Mouse (Mus musculus): ENCODE results near the gene Jmy. TPM values are rescaled to one million over a fixed set of nuclear protein-coding genes. Genes with fewer than 3 reads are reported as not detected.

The Jmy gene
- total and polyA plus RNA-seq, 2 experiments from 2014 or later, result 6.4 to 32.6 TPM

- H3K27me3 ChIP-seq (ENCODE audit: control insufficient read depth, insufficient read depth, low read length), result no peaks in the 10 kb centered on the region
- no peaks in the 10 kb centered on the region for H3K4me1 ChIP-seq (ENCODE audit: control insufficient read depth, insufficient read depth)
These were observed 76.4 kb downstream of the Jmy start for GRCm38 (mm10) chr13:93423224-93423623.

GRCm38 (mm10) chr13:93419779-93420178 is 79.8 kb downstream of the Jmy start:
- ATAC-seq (ENCODE audit: insufficient read depth, low read depth), result no peak

More at GRCm38 (mm10) chr13:93423224-93423623, 76.4 kb downstream of the Jmy start:
- no peak for DNase-seq (ENCODE audit: low spot score)
- no peak overlapping the region for H3K9ac ChIP-seq (replicated peaks; ENCODE audit: low read depth, low read length)
- 89% methylated on average over 2 of the region's 2 CpGs for WGBS
- H3K9me3 ChIP-seq (replicated peaks; ENCODE audit: control insufficient read depth, low read length), result no peaks in the 10 kb centered on the region
- H3K36me3 ChIP-seq (replicated peaks; ENCODE audit: control insufficient read depth, insufficient read depth, low read length), result no peaks in the 10 kb centered on the region
- H3K4me2 ChIP-seq (ENCODE audit: low read depth, low read length), result no peak overlapping the region
- ATAC-seq (ENCODE audit: insufficient read depth, low read depth), result no peak
- no peak overlapping the region for H3K27ac ChIP-seq (ENCODE audit: low read depth)
- TF ChIP-seq CTCF (IDR thresholded peaks at IDR 0.05; ENCODE audit: low read depth) (no peak), EP300 (IDR thresholded peaks at IDR 0.05; ENCODE audit: low read depth) (no peak)
- no peak overlapping the region for H3K4me3 ChIP-seq (ENCODE audit: low read depth, low read length)

GRCm38 (mm10) chr13:93418292-93418691 is 81.3 kb downstream of the Jmy start:
- H3K4me3 ChIP-seq (ENCODE audit: low read depth, low read length), result no peak overlapping the region

More at GRCm38 (mm10) chr13:93419779-93420178, 79.8 kb downstream of the Jmy start:
- no peaks in the 10 kb centered on the region for H3K36me3 ChIP-seq (replicated peaks; ENCODE audit: control insufficient read depth, insufficient read depth, low read length)
- 79% methylated on average over 2 of the region's 2 CpGs for WGBS
- no peaks in the 10 kb centered on the region for H3K4me1 ChIP-seq (ENCODE audit: control insufficient read depth, insufficient read depth)
- no peak overlapping the region for H3K9ac ChIP-seq (replicated peaks; ENCODE audit: low read depth, low read length)
- no peak for DNase-seq (ENCODE audit: low spot score)
- no peak overlapping the region for H3K4me3 ChIP-seq (ENCODE audit: low read depth, low read length)
- H3K9me3 ChIP-seq (replicated peaks; ENCODE audit: control insufficient read depth, low read length), result no peaks in the 10 kb centered on the region
- no peaks in the 10 kb centered on the region for H3K27me3 ChIP-seq (ENCODE audit: control insufficient read depth, insufficient read depth, low read length)
- no peak overlapping the region for H3K27ac ChIP-seq (ENCODE audit: low read depth)
- no peak for TF ChIP-seq CTCF (IDR thresholded peaks at IDR 0.05; ENCODE audit: low read depth)
- TF ChIP-seq EP300 (IDR thresholded peaks at IDR 0.05; ENCODE audit: low read depth), result no peak
- H3K4me2 ChIP-seq (ENCODE audit: low read depth, low read length), result no peak overlapping the region

DNA sequence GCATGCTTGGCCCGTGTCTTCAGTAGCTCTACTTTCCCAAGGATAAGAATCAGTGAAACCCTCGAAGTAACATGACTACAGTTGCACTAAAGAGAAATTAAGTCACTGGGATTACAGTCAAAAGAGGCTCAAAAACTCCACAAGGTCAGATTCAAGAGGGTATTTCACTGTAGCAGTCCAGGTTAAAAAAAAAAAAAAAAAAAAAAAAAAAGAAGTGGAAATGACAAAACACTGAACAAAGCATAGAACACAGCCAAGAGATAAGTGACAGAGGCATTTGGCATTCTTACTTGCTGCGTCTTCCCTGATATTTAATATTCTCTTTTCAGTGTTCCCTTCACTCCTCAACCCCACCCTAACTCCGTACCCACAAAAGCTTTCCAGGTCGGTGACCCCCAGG is 84.6 kb downstream of the Jmy start:
- TF ChIP-seq EP300 (IDR thresholded peaks at IDR 0.05; ENCODE audit: low read depth), result no peak
- TF ChIP-seq CTCF (IDR thresholded peaks at IDR 0.05; ENCODE audit: low read depth), result no peak
- no peak for ATAC-seq (ENCODE audit: insufficient read depth, low read depth)
- Histone ChIP-seq H3K27ac (ENCODE audit: low read depth) (no peak overlapping the region), H3K9me3 (replicated peaks; ENCODE audit: control insufficient read depth, low read length) (no peaks in the 10 kb centered on the region), H3K9ac (replicated peaks; ENCODE audit: low read depth, low read length) (no peak overlapping the region), H3K4me1 (ENCODE audit: control insufficient read depth, insufficient read depth) (no peaks in the 10 kb centered on the region), H3K27me3 (ENCODE audit: control insufficient read depth, insufficient read depth, low read length) (no peaks in the 10 kb centered on the region), H3K4me2 (ENCODE audit: low read depth, low read length) (no peak overlapping the region), H3K36me3 (replicated peaks; ENCODE audit: control insufficient read depth, insufficient read depth, low read length) (no peaks in the 10 kb centered on the region), H3K4me3 (ENCODE audit: low read depth, low read length) (no peak overlapping the region)
- DNase-seq (ENCODE audit: low spot score), result no peak
- 77% methylated on average over 5 of the region's 5 CpGs for WGBS

More at GRCm38 (mm10) chr13:93418292-93418691, 81.3 kb downstream of the Jmy start:
- DNase-seq (ENCODE audit: low spot score), result peak; percentile 22
- WGBS, result 74% methylated on average over 2 of the region's 2 CpGs
- H3K4me1 ChIP-seq (ENCODE audit: control insufficient read depth, insufficient read depth), result no peaks in the 10 kb centered on the region
- H3K36me3 ChIP-seq (replicated peaks; ENCODE audit: control insufficient read depth, insufficient read depth, low read length), result no peaks in the 10 kb centered on the region
- TF ChIP-seq EP300 (IDR thresholded peaks at IDR 0.05; ENCODE audit: low read depth), result no peak
- no peak for TF ChIP-seq CTCF (IDR thresholded peaks at IDR 0.05; ENCODE audit: low read depth)
- no peaks in the 10 kb centered on the region for H3K27me3 ChIP-seq (ENCODE audit: control insufficient read depth, insufficient read depth, low read length)
- H3K27ac ChIP-seq (ENCODE audit: low read depth), result no peak overlapping the region
- H3K9me3 ChIP-seq (replicated peaks; ENCODE audit: control insufficient read depth, low read length), result no peaks in the 10 kb centered on the region
- H3K9ac ChIP-seq (replicated peaks; ENCODE audit: low read depth, low read length), result no peak overlapping the region
- ATAC-seq (ENCODE audit: insufficient read depth, low read depth), result no peak
- no peak overlapping the region for H3K4me2 ChIP-seq (ENCODE audit: low read depth, low read length)

DNA sequence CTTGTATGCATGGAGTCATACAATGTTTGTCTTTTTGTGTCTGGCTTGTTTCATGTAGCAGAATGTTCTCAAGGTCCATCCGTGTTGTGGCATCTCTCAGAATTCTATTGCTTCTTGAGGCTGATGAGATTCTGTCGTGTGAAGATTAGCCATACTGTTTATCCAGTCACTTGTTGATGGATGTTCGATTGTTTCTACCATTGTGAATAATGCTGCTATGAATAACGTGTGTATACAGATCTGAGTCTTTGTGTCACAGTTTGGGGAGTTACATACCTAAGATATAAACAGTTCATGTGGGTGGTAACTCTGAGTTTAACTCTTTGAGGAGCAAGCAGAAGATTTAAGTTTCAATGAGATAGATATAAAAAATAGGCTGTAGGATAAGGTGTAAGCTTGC is 89.3 kb downstream of the Jmy start:
- Histone ChIP-seq H3K4me3 (ENCODE audit: low read depth, low read length) (no peak overlapping the region), H3K27me3 (ENCODE audit: control insufficient read depth, insufficient read depth, low read length) (no peaks in the 10 kb centered on the region), H3K4me1 (ENCODE audit: control insufficient read depth, insufficient read depth) (no peaks in the 10 kb centered on the region), H3K36me3 (replicated peaks; ENCODE audit: control insufficient read depth, insufficient read depth, low read length) (peaks cover 11% of the 10 kb centered on the region), H3K9me3 (replicated peaks; ENCODE audit: control insufficient read depth, low read length) (no peaks in the 10 kb centered on the region), H3K4me2 (ENCODE audit: low read depth, low read length) (no peak overlapping the region), H3K27ac (ENCODE audit: low read depth) (no peak overlapping the region; the same call in 1 of the 2 replicates), H3K9ac (replicated peaks; ENCODE audit: low read depth, low read length) (no peak overlapping the region)
- no peak for TF ChIP-seq CTCF (IDR thresholded peaks at IDR 0.05; ENCODE audit: low read depth)
- TF ChIP-seq EP300 (IDR thresholded peaks at IDR 0.05; ENCODE audit: low read depth), result no peak
- DNase-seq (ENCODE audit: low spot score), result no peak
- no peak for ATAC-seq (ENCODE audit: insufficient read depth, low read depth)
- WGBS, result 49% methylated on average over 4 of the region's 4 CpGs

- Histone ChIP-seq H3K27me3 (ENCODE audit: control insufficient read depth, insufficient read depth, low read length) (no peaks in the 10 kb centered on the region), H3K9ac (replicated peaks; ENCODE audit: low read depth, low read length) (no peak overlapping the region), H3K36me3 (replicated peaks; ENCODE audit: control insufficient read depth, insufficient read depth, low read length) (peaks cover 15% of the 10 kb centered on the region), H3K4me3 (ENCODE audit: low read depth, low read length) (no peak overlapping the region), H3K4me1 (ENCODE audit: control insufficient read depth, insufficient read depth) (no peaks in the 10 kb centered on the region), H3K27ac (ENCODE audit: low read depth) (no peak overlapping the region), H3K4me2 (ENCODE audit: low read depth, low read length) (no peak overlapping the region), H3K9me3 (replicated peaks; ENCODE audit: control insufficient read depth, low read length) (no peaks in the 10 kb centered on the region)
- TF ChIP-seq EP300 (IDR thresholded peaks at IDR 0.05; ENCODE audit: low read depth) (no peak), CTCF (IDR thresholded peaks at IDR 0.05; ENCODE audit: low read depth) (no peak)
- DNase-seq (ENCODE audit: low spot score) (no peak), ATAC-seq (ENCODE audit: insufficient read depth, low read depth) (no peak)
- 73% methylated on average over 5 of the region's 5 CpGs for WGBS
These were observed 92.8 kb downstream of the Jmy start for GRCm38 (mm10) chr13:93406855-93407254.

Data from heart, postnatal 0 days (tissue).